In the genomic region with DNA sequence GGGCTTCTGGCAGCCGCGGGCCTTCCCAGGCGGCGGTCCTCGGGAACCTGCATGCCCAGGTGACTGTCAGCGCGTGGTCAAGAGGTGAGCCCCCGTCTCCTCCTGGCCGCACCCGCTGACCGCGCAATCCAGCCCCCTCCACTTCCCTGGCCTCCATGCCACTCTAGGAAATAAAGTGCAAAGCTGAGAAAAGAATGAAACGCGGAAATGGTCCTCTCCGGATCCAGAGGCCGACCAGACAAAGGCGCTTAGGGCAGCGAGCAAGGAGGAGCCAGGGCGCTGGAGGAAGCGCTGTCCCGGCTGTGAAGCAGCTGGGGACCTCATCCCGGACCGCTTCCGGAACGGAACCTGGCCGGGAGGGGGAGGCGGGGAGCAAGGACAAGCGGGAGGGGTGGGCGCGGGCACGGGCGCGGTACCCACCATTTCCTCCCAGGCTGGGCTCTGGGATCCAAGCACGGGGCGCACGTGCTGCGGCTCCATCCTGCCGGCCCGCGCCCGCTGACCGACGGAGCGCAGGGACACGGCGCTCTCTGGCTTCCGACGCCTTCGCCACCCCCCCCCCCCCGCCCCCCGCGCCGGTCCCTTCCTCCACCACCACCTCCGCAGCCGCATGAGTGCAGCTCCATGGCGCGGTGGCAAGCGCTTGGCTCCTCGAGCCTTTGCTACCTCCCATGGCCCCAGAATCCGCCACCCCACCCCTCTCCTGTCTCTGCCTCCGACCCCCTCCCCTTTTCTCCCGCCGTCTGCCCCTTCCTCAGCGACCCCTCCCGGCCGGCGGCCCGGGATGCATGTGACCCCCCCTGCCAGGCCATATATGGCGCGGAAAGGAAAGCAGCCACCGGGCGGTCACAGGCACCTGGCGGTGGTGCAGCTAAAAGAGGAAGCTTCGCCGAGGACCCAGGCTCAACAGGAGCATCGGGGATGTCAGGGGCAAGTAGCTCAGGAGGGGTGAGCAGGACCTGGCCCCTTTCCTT, we compare ENCODE assay signal across 10 mouse cellular contexts. TPM values are rescaled to one million over a fixed set of nuclear protein-coding genes. Genes with fewer than 3 reads are reported as not detected.
DNase-seq lines count a peak whose midpoint lies in the region; ATAC-seq lines count a peak whose summit lies in the region.
"Not testable (repeated sequence)": the region's sequence is repeated elsewhere in the genome, so short reads cannot be mapped to it uniquely, and the experiment has no call there.
"Had no signal": no experiment of that assay in that cellular context is flagged by ENCODE, and none has a peak within 500 bp of the region (broad histone marks: within the 10 kb centered on the region; RNA-seq: fewer than 3 reads in every experiment).

No protein-coding gene starts in this region.

- not testable (repeated sequence) for H3K4me1 ChIP-seq in kidney, embryonic 15.5 days; liver, embryonic 11.5 days (replicated peaks; ENCODE audit: control insufficient read depth, insufficient read depth, low read length); midbrain, embryonic 16.5 days (ENCODE audit: control insufficient read depth, insufficient read depth, low read length); stomach, embryonic 15.5 days

- H3K27me3 ChIP-seq in kidney, embryonic 15.5 days; liver, embryonic 11.5 days (replicated peaks; ENCODE audit: control insufficient read depth, insufficient read depth, low read length); midbrain, embryonic 16.5 days (ENCODE audit: control insufficient read depth, insufficient read depth, low read depth, low read length); stomach, embryonic 15.5 days (replicated peaks): not testable (repeated sequence)

- H3K9me3 ChIP-seq in kidney, embryonic 15.5 days (replicated peaks); liver, embryonic 11.5 days (ENCODE audit: control insufficient read depth, low read length); midbrain, embryonic 16.5 days (replicated peaks; ENCODE audit: control insufficient read depth, low read length, poor library complexity, severe bottlenecking); stomach, embryonic 15.5 days: not testable (repeated sequence)

- H3K36me3 ChIP-seq in kidney, embryonic 15.5 days; liver, embryonic 11.5 days (ENCODE audit: control insufficient read depth, insufficient read depth, low read length); midbrain, embryonic 16.5 days (ENCODE audit: control insufficient read depth, insufficient read depth, low read length); stomach, embryonic 15.5 days: not testable (repeated sequence)

- ATAC-seq in kidney, embryonic 15.5 days (replicated peaks; ENCODE audit: low FRiP score); liver, embryonic 11.5 days (replicated peaks; ENCODE audit: low FRiP score); midbrain, embryonic 16.5 days; stomach, embryonic 15.5 days (ENCODE audit: insufficient read depth, low FRiP score, low read depth): not testable (repeated sequence)

- H3K27ac ChIP-seq in kidney, embryonic 15.5 days; liver, embryonic 11.5 days (ENCODE audit: low read depth, low read length); stomach, embryonic 15.5 days: not testable (repeated sequence)
- H3K27ac ChIP-seq in midbrain, embryonic 16.5 days (ENCODE audit: low read length): peak overlapping the region; percentile 58; the same call in 1 of the 2 replicates

- H3K4me3 ChIP-seq in kidney, embryonic 15.5 days (replicated peaks): peak overlapping the region; percentile 39
- H3K4me3 ChIP-seq in liver, embryonic 11.5 days (ENCODE audit: low read depth, low read length): peak overlapping the region; percentile 26; the same call in 1 of the 2 replicates
- peak overlapping the region; percentile 43 for H3K4me3 ChIP-seq in midbrain, embryonic 16.5 days (ENCODE audit: low read depth, low read length)
- peak overlapping the region; percentile 34 for H3K4me3 ChIP-seq in stomach, embryonic 15.5 days (replicated peaks)

- WGBS in kidney, embryonic 15.5 days: under 1% methylated on average over 33 of the region's 76 CpGs
- under 1% methylated on average over 30 of the region's 76 CpGs for WGBS in liver, embryonic 11.5 days
- WGBS in midbrain, embryonic 16.5 days: 0% methylated on average over 12 of the region's 76 CpGs
- under 1% methylated on average over 37 of the region's 76 CpGs for WGBS in stomach, embryonic 15.5 days

- DNase-seq in CD4-positive, CD25-positive, alpha-beta regulatory T cell, adult 2 months (ENCODE audit: low read depth, low spot score): peak; percentile 42
- peak; percentile 3 for DNase-seq in embryo, embryonic 9.5 days (ENCODE audit: extremely low spot score)
- peak; percentile 95 for DNase-seq in heart, adult 11 months
- DNase-seq in heart, postnatal 4 days: peak; percentile 11
- DNase-seq in liver, embryonic 11.5 days (ENCODE audit: low spot score): not testable (repeated sequence)

- peak overlapping the region; percentile 69 for H3K4me2 ChIP-seq in kidney, embryonic 15.5 days
- H3K4me2 ChIP-seq in liver, embryonic 11.5 days: peak overlapping the region; percentile 47
- H3K4me2 ChIP-seq in midbrain, embryonic 16.5 days (ENCODE audit: low read length): peak overlapping the region; percentile 54
- H3K4me2 ChIP-seq in stomach, embryonic 15.5 days: peak overlapping the region; percentile 57

- H3K9ac ChIP-seq in kidney, embryonic 15.5 days; liver, embryonic 11.5 days (ENCODE audit: low read depth, low read length); stomach, embryonic 15.5 days: not testable (repeated sequence)
- H3K9ac ChIP-seq in midbrain, embryonic 16.5 days (ENCODE audit: low read depth, low read length): peak overlapping the region; percentile 65

RNA-seq across cellular contexts. Expression of a gene that starts 14.6 kb away (rescaled TPM):
- not detected for total RNA-seq in heart, postnatal 4 days (2021)
- not detected in 2 replicates for polyA plus RNA-seq in kidney, embryonic 15.5 days (2015; fragmentation: Nextera tagmentation; extraction: Ambion mirVana)
- not detected in 2 replicates for polyA plus RNA-seq in liver, embryonic 11.5 days (2014; fragmentation: Nextera tagmentation; extraction: Ambion mirVana)
- polyA plus RNA-seq in midbrain, embryonic 16.5 days (2015; fragmentation: Nextera tagmentation; extraction: Ambion mirVana): not detected in 2 replicates
- polyA plus RNA-seq in stomach, embryonic 15.5 days (2015; fragmentation: Nextera tagmentation; extraction: Ambion mirVana): not detected in 2 replicates
- total RNA-seq: gastrocnemius, adult 18-20 months had no signal
- polyA plus RNA-seq: liver, embryonic 14.5 days had no signal
